Mouse (Mus musculus): Measurements from ENCODE around the gene Dock9.

DNA sequence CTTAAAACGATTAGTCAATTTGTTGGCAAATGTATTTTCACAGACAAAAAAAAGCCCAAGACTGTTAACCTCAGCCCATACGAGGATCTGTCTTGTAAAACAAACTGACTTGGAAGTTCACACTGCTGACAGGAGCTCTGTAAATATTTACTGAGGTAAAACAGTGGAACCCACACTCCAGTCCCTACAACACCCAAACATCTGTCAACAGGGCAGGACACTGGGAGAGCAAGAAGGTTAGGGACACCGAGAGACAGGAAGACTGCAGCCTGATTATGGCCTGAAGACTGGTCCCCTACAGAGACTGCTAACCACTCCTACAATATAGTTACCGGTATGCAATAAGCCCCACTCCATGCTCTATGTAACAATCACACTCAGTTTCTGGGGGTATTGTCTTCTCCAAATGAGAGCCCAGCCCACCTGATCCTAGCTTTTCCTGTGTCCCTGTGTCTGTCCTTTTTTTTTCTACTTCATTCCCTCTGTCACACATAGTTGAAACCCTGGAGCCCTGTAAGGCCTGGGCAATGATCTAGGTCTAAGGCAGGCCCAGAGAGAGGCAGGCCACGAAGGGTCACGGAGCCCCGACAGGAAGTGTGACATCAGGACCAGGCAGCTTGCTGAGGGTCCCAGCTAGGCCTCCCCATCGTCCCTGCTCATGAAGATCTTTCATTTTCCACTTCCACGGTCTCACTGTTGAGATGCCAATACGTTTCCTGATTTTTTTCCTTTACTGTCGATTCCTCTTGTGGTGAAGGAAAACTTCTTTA is 17.3 kb downstream of the Dock9 start:
- no peak for TF ChIP-seq EP300 (optimal IDR thresholded peaks at IDR 0.05)
- TF ChIP-seq CTCF (IDR thresholded peaks at IDR 0.05; ENCODE audit: low read depth) = no peak

Measured in stomach, postnatal 0 days (tissue).